Mouse (Mus musculus): ENCODE results near the gene Umodl1.

GRCm38 (mm10) chr17:30996296-30996695 is 41.9 kb downstream of the Umodl1 start:
- TF ChIP-seq CTCF (IDR thresholded peaks at IDR 0.05; ENCODE audit: low read depth, low read length) = no peak
- TF ChIP-seq POLR2A (IDR thresholded peaks at IDR 0.05; ENCODE audit: extremely low read depth, insufficient read depth, low read length) = no peak
